Mouse (Mus musculus) adrenal gland, postnatal 4 days (tissue): ENCODE data around the gene Clec9a. TPM values are rescaled to one million over a fixed set of nuclear protein-coding genes. Genes with fewer than 3 reads are reported as not detected.

Experiments used
- DNase-seq, 2 experiments: peaks; one replicate each; pipeline ENCODE4 v3.0.0; 2021 to 2022; ENCODE audit warnings: low spot score in 2 of 2, mixed read lengths in 2 of 2
- long read RNA-seq, 2 experiments: library from polyadenylated mRNA; stranded (forward); transcript quantifications; one replicate each; pipeline ENCODE4 v2.0.0; 2021
- total RNA-seq, 2 experiments: library from RNA; stranded (reverse); gene quantifications; 2 replicates each; pipeline ENCODE4 v1.2.3; 2021

Gene Clec9a
- under 1 TPM; 0.31 to 0.40 TPM for total RNA-seq
- long read RNA-seq, experiment 1, partial matches to known transcripts, result 1 of 1 reads
- long read RNA-seq, experiment 1, other reads (novel, unspliced or antisense), result 0 of 1 reads
- long read RNA-seq, experiment 2, result 0 reads

DNA sequence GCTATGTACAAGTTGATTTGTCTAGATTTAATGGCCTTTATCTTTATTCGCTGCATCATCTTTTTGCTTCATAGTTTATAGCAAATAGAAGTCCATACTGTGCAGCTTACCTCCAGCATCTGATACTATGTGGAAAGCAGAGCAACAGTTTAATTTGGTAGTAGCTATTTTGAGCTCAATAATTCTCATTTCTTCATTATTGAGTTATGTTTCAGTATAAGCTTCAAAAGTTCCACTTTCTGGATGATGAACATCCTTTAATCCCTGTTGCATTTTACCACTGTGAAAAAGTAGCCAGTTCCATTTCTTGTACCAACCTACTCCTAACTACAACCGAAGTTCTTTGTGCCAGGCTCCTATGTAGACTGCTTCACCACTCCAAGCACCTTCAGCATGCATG is at the start of gene Clec9a:
TSS of gene Clec9a (plus strand) at position 301 of the 400 bp plus-strand sequence.
- DNase-seq, result no peak

DNA sequence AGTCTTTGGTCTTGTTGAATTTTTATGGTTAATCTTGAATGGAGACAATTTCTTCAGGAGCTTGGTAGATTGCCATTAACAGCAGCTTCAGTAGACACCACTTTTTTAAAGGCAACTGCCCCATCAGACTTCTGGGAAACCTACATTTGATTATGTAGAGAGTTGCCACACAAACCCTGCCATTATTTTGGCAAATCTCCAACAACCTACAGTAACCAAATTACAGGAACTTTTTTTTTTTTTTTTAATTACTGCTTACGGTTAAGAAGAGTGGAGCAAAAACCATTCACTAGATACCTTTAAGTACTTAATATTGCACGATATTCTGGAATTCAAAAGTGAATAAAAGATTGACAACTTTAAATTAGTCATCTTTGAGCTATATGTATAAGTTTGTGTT is 49.1 kb upstream of the Clec9a start:
- no peak for DNase-seq

DNA sequence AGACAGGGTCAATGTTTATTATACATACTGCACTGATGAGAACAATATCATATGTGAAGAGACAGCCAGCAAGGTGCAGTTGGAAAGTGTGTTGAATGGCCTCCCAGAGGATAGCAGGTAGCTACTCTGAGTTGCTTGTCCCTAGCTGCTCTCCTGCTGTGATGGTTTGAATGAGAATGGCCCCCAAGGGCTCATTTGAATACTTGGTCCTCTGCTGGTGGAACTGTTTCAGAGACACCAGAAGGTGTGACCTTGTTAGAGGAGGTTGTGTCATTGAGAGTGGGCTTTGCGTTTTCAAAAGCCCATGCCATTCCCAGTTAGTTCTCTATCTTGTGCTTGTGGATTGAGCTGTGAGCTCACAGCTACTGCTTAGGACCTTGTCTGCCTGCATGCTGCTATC is 44.7 kb upstream of the Clec9a start:
- no peak for DNase-seq

DNA sequence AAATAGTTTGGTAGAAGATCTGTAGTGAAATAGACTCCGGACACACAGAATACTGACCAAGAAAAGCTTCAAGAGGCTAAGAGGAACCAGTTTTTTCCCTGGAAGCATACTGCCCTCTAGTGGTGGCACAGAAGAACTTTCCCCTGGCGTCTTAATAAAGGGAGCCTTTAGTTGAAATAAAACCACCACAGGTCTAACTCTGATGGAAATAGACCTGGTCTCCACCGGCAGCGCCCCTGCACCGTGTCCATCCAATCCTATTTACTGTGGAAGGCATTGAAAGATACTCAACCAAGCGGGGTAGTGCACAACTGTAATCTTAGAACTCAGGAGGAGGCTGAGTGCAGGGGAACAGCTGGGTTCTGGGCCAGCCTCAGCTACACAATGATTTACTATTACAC is 42.7 kb upstream of the Clec9a start:
- DNase-seq, result peak in 1 of 2 experiments; percentile 6

DNA sequence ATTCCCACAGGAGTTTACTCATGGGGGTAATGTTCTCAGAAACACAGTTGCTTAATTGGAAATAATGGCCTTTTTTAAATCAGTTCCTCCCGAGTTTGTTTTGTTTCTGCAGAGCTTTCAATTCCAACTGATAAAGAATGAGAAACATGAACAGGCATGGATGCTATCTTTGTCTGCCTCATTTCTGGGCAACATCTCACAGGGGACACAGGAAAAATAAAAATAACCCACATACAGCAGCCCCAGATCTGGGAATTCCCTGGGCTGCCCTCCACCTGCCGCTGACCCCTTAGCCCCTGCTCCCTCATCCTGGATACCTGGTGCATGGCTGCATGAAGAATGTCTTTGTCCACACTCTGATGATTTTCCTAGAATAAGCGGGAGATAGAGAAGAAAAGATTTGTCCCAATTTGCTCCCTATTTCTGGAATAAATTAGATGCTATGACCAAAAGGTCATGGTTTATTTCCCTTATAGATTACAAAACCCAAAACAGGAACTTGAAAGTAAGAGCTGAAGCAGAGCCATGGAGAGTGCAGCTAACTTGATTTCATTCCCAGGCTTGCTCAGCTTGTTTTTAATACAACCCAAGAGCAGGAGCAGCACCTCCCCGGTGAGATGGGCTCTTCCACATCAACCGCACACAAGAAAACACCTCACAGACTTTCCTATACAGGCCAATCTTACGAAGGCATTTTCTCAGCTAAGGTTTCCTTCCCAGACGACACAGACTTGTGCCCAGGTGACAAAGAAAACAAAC is 39.1 kb upstream of the Clec9a start:
- no peak for DNase-seq

DNA sequence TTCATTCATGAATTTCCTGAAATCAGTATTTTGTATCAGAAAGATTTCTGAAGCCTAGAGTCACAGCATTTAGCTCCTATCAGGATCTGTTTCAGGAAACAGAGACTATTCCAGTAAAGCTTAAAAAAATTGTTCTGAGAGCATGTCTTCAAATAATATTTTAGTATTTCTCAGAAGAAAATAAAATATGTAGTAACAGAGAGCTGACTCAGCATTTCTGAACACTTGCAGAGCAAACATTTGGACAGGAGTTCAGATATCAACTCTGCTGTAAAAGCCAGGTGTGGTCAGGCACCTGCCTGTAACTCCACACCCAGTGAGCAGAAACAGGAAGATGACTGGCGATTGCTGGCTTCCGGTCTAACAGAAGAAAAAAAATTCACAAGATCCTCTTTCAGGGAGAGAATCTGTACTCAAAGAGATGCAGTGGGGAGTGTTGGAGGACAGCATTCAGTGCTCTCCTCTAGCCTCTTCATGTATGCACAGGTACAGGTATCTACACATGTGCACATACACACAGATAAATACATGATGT is 33.7 kb upstream of the Clec9a start:
- DNase-seq, result no peak

DNA sequence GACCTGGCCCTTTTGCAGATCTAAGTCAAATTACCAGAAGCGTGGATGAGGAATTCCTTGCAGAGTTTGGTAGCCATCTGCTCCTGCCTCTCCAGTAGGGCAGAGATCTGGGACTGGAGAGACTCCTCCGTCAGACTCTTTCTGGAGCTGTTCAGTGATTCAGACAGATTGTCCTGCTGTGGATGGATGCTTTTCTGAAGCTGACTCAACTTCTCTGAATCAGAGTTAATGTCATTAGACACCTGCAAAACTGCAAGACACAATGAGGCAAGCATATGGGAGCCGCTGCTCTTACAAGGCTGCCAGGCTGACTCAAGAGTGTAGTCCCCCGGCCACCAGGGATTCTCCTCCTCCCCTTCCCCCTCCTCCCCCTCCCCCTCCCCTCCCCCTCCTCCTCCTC is 28.2 kb upstream of the Clec9a start:
- no peak for DNase-seq

DNA sequence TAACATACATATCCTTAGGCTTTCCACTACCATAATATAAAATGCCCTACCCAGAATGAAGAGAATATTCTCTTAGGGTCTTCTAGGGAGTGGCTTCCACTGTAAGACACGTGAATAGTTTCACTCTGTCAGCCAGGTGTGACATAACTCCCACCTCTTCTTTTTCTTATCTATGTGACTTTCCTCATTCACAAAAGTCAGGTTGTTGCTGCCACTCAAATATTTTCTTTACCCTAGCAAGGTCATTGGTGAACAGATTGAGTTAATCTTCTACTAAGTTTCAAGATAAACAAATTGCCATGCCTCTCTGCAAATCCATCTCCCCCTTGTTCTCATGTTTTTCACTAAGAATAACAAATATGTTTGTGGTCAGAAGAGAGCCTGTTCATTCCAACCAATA is 26.9 kb upstream of the Clec9a start:
- DNase-seq, result no peak

DNA sequence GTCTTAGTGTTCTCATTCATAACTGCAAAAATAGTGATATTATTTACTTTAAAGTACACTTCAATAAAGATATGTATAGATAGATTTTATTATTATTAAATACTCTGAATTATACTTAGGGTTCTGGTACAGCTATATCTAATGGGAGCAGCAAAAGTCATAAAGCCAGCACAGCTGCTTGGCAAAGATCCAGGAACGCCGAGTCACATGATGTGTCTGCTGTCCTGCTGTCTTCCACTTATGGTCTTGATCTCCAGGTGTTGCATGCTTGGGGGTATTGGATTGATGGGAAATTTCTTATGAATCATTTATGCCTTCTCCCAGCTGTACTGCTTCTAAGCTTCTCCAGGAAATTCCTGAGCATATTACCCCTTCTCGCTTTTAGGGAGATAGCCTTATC is 25.2 kb upstream of the Clec9a start:
- DNase-seq, result no peak

DNA sequence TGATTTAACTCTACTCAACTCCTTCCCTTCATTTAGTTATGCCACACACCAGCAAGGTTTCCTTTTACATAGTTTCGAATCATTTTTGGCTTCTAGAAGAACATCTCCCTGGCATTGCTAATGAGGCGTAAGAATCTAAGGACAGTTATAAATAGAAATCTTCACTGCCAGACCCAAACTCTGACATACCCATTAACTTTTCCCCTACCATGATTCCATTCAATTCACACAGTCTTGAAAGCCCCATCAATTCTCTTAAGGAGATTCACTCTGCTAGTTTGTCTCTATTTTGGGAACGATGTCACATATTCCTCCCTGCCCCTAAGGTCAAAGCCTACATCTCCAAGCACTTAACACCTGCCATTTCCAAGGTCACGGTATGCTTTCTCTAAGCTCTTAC is 23.7 kb upstream of the Clec9a start:
- DNase-seq, result no peak

DNA sequence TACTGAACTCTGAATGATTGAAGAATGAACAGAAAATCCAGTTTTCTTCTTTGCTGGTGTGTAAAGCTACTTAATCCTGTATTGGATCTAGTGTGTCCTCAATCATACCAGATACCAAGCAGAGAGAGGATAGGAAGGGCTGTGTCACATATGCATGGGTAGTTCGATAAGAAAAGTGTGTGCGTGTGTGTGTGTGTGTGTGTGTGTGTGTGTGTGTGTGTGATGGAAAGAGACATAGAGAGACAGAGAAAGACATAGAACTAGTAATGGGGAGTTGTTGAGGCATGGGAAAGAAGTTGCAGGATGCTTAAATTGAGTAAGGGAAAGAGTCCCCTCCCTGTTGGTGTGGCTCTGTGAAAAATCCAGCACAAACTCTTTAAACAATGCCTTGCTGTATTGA is 22.9 kb upstream of the Clec9a start, which contains the start of gene Clec12b:
TSS of gene Clec12b (minus strand) at position 101 of the 400 bp plus-strand sequence.
- no peak for DNase-seq

DNA sequence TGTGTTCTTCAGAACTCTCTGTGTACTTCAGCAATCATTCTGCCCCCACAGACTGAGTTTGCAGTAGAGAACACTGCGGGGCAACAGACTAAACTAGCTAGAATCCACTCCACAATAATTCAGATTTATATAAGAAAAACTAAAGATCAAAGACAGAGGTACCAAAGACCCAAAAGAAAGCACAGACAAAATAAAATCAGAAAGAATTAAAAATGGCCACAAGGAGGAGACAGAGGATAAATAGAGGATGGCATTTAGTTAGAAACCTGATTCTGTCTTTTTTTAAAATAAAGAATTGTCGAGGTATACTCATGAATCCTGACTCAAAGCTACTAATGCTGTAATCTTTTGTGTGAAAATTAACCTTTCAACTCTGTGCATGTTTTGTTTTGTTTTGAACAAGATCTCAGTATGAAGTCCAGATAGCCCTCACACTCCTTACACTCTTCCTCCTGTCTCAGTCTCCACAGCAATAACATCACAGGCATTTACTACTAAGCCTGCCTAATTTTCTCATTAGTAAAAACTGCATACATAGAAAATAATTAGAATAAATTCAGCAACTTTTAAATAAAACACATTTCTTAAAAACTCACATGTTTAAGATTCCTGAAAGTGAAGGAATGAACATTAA is 15.5 kb upstream of the Clec9a start:
- no peak for DNase-seq

DNA sequence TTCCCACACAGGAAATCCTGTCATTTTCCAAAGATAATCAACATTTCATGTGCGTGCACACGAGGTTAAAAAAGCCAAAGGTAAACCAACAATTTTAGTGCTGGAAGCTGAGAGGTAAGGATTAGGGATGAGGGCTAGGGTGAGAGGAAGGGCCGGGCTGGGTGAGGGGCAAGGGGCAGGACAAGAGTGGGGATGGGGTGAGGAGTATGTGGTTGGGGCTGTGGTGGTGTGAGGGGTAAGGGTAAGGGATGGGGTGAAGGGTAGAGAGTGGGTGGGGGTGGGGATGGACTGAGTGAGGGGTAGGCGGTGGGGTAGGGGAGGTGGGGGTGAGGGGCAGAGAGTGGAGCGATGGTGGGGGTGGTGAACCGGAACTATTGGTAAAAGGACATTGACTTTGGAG is 14.9 kb upstream of the Clec9a start:
- DNase-seq, result no peak

DNA sequence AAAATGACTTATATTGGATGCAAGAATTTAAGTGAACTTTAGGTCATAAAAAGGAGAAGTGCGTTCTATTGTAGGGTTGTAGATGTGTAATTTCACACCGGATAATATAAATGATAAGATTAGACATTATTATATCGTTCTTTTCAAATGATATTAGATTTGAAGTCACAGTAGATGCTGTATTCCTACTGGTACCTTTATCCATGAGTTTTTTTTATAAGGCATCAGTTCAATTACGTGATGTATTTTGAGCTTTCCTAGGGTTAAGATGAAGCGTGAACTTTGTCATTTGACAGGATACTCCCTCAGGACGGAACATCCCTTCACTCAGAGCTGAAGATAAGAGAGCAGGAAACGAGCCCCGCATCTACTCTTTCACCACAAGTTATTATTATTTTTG is 11.7 kb upstream of the Clec9a start, which contains the start of gene Clec1b:
TSS of gene Clec1b (plus strand) at position 301 of the 400 bp plus-strand sequence.
- no peak for DNase-seq

DNA sequence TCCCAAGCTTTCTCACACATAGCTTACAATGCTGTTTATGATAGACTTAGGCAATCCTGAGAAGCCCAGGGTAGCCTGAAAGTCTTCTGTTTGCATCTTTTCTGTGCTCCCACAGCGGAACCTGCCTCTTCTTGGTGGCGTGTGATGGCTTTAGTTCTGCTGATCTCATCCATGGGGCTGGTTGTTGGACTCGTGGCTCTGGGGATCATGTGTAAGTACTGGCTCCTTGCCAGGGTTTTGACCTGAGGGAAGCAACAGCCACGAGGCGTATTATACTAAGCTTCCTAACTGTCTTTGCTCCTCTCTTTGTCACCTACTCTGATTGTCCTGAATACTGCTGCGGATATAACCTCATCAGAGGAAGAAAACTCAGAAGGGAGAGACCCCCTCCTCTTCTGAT is 8.7 kb upstream of the Clec9a start:
- DNase-seq, result peak in 1 of 2 experiments; percentile 7

DNA sequence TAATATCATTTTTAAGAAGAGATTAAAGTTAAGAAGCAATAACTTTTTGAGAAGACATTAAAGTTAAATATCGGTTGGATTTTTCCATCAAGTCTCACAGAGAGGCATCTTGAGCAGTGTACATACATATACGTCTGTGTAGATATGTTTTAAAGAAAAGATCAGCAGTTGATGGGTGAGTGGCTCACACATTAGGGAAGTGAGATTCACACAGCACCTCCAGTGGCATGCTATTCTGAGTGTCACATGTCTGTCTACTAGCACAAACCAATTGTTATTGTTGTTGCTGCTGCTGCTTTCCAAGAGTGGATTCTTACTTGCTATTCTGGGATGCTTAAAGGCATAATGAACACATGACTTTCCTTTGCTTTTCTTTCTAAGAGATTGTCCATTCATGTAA is 6.3 kb upstream of the Clec9a start:
- DNase-seq, result no peak

DNA sequence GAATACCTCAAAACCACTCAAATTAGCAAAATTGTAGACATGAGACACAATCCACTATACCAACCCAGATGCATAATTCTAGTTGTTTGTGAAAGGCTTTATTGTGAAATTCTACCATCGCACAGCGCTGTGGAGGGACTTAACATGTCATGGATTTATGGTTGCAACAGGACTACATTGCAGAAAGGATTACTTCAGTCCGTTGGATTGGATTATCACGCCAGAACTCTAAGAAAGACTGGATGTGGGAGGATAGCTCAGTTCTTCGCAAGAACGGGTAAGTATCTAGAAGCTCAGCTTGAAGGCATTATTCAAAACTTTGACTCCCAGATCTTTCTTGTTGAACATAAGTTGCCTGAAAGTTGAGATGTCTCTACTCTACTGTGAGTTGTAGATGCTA is 5.3 kb upstream of the Clec9a start:
- DNase-seq, result no peak

DNA sequence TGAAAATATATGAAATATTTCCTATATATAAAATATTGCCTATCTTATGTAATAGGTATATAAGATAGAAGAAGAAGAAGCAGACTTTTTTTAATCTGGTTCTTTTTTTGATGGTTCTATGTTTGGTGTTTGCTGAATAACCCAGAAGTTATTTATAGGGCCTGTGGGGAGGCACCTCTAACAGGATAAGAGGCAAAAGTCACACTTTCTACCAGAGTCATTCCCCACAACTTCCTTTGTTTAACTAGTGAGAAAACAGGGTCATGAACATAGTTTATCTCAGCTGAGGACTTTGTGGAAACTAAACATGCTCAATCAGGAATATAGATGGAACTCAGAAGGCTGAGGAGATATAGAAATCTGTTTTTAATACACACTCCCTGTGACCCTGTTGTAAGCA is 2.7 kb upstream of the Clec9a start:
- no peak for DNase-seq

DNA sequence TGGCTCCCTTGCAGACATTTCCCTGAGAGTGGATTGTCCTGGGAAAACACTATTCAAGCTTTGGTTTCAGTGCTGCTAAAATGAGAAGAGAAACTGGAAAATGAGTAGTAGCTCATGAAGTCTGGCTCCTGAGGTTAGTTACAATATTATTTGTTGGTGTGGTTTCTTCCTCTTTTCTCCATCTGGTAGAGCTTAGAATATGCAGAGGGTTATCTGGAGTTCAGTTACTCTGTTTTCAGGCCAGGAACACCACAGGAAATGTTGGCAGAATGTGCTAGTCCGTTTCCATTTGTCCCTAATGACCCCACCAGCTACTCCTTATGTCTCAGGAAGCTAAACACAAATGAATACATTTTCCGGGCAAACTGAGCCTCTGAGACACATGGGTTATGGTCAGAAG is 1.3 kb upstream of the Clec9a start:
- no peak for DNase-seq

DNA sequence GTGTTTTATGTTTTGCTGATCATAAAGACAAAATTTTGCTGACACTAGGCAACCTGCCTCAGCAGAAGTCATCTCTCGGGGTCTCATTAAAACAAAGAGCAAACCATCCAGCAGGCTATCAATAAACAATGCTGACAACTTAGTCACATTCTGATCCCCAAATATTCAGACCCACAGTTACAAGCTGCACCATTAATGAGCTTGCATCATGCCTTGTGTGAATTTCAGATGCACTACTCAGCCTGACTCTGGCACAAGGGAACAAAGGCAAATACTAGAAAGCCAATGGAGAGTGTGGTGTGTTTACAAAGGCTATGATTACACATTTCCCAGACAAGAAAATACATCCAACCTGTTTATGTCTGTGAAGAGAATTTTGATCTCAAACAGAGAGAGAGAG is 5.5 kb downstream of the Clec9a start:
- DNase-seq, result no peak

DNA sequence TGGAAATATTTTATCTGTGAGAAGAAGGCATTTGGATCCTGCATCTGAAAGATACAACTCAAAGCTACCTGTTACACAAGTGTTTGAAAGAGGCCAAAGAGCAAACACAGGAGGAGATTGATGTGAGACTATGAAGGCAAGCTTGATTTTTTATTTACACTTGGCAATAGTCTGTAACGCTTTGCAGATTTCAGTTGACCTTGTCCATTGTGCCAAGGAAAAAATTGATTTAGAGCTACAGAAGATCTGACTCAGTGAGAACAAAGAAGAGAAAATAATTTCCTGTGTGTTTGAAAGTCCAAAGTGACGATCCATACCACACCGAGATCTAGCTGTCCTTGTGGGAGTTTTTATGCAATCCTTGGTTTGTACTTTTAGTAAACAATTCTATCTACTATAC is 13.6 kb downstream of the Clec9a start:
- no peak for DNase-seq

DNA sequence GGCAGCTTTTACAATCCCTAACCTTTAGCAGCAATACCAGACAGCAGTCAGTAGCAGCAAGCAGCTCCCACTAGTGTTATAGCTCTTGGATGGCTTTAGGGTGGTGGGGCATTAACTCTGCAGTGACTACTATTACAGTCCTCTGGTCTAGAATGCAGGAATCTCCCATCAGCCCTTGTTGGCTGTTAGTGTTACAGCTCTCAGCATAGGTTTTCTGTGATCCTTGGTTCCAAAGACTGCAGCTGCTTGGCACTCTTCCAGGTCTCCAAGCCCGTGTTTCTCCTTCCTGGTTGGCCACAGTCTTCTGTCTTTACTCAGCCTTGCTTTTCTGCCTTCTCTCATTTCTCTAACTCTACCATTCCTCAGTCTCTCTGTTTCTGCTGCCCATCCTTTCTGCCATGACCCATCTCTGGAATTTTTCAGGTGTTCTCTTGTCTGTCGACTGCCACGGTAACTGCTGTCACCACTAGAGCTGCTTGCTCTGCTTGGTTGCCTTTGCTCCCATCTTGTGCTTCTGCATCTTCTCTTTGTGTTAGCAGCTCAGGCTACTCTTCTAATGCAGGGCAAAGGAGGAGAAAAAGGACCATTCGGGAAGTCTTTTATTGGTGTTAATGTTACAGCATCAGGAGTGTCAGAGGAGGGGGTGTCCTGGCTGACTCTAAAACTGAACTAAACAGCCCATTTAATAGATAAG is 14.5 kb downstream of the Clec9a start:
- no peak for DNase-seq
